Mouse (Mus musculus) limb, embryonic 12.5 days (tissue): Measurements from ENCODE around the gene Pkhd1. TPM values are rescaled to one million over a fixed set of nuclear protein-coding genes. Genes with fewer than 3 reads are reported as not detected.

ENCODE experiments used
- ATAC-seq: fragments of 200-750 bp; cut with Nextera tagmentation; 2 replicates; pipeline ENCODE4 v1.8.0; 2017; ENCODE audit warnings: low read depth, moderate TSS enrichment; ENCODE audit not compliant: insufficient number of reproducible peaks, insufficient read depth, low FRiP score, low TSS enrichment
- H3K27ac ChIP-seq: fragments of 300-500 bp; sonication (generic); 2 replicates; pipeline ENCODE4 v1.5.1; 2016; ENCODE audit warnings: mild to moderate bottlenecking, moderate library complexity
- H3K27me3 ChIP-seq: fragments of 300-500 bp; sonication (generic); 2 replicates; pipeline ENCODE4 v1.6.1; 2016; ENCODE audit warnings: mild to moderate bottlenecking, moderate library complexity
- H3K36me3 ChIP-seq: fragments of 300-500 bp; sonication (generic); 2 replicates; pipeline ENCODE4 v1.6.1; 2016; ENCODE audit warnings: mild to moderate bottlenecking, moderate library complexity
- H3K4me1 ChIP-seq: fragments of 300-500 bp; sonication (generic); replicated peaks from 2 replicates; pipeline ENCODE4 v1.6.1; 2016
- H3K4me2 ChIP-seq: fragments of 300-500 bp; sonication (generic); 2 replicates; pipeline ENCODE4 v1.6.1; 2016; ENCODE audit warnings: mild to moderate bottlenecking, moderate library complexity
- H3K4me3 ChIP-seq: fragments of 300-500 bp; sonication (generic); replicated peaks from 2 replicates; pipeline ENCODE4 v1.5.1; 2016; ENCODE audit warnings: mild to moderate bottlenecking
- H3K9ac ChIP-seq: fragments of 300-500 bp; sonication (generic); replicated peaks from 2 replicates; pipeline ENCODE4 v1.6.1; 2016; ENCODE audit warnings: mild to moderate bottlenecking, moderate library complexity
- H3K9me3 ChIP-seq: fragments of 300-500 bp; sonication (generic); 2 replicates; pipeline ENCODE4 v1.6.1; 2016; ENCODE audit warnings: mild to moderate bottlenecking, moderate library complexity
- WGBS: fragments of 180-500 bp; shearing (Covaris S2); methylation state at CpG from one replicate; pipeline ENCODE4 v1.1.7; 2016; 5-methylcytosine and 5-hydroxymethylcytosine counted together
- polyA plus RNA-seq: library from polyadenylated mRNA; unstranded; fragments of >200 nt; fragmentation: Nextera tagmentation; extraction: Ambion mirVana; gene quantifications from 2 replicates; pipeline ENCODE4 v1.2.1, GENCODE M21; 2016

Gene Pkhd1
- polyA plus RNA-seq, 1 experiment from 2014 or later, result 0.11 TPM

- no peak overlapping the region for H3K27ac ChIP-seq
- no peak for ATAC-seq
- H3K4me3 ChIP-seq, result no peak overlapping the region
- 70% methylated on average over 12 of the region's 12 CpGs for WGBS
- H3K9me3 ChIP-seq, result no peaks in the 10 kb centered on the region
- H3K9ac ChIP-seq, result no peak overlapping the region
- no peaks in the 10 kb centered on the region for H3K4me1 ChIP-seq
- no peaks in the 10 kb centered on the region for H3K36me3 ChIP-seq
- H3K4me2 ChIP-seq, result no peak overlapping the region
- no peaks in the 10 kb centered on the region for H3K27me3 ChIP-seq
Measured at GRCm38 (mm10) chr1:20428370-20429055, 189.4 kb downstream of the Pkhd1 start.

- ATAC-seq, result no peak
- no peak overlapping the region for H3K4me3 ChIP-seq
- no peaks in the 10 kb centered on the region for H3K9me3 ChIP-seq
- no peak overlapping the region for H3K9ac ChIP-seq
- 71% methylated on average over 5 of the region's 5 CpGs for WGBS
- H3K36me3 ChIP-seq, result no peaks in the 10 kb centered on the region
- no peak overlapping the region for H3K4me2 ChIP-seq
- no peaks in the 10 kb centered on the region for H3K27me3 ChIP-seq
- no peak overlapping the region for H3K27ac ChIP-seq
- peaks cover 5% of the 10 kb centered on the region for H3K4me1 ChIP-seq
Measured at GRCm38 (mm10) chr1:20409411-20409967, 208.4 kb downstream of the Pkhd1 start.

- H3K27ac ChIP-seq, result no peak overlapping the region
- 47% methylated on average over 4 of the region's 4 CpGs for WGBS
- H3K9me3 ChIP-seq, result no peaks in the 10 kb centered on the region
- ATAC-seq, result no peak
- no peaks in the 10 kb centered on the region for H3K4me1 ChIP-seq
- H3K27me3 ChIP-seq, result no peaks in the 10 kb centered on the region
- H3K4me2 ChIP-seq, result no peak overlapping the region
- H3K9ac ChIP-seq, result no peak overlapping the region
- H3K4me3 ChIP-seq, result no peak overlapping the region
- no peaks in the 10 kb centered on the region for H3K36me3 ChIP-seq
Measured at GRCm38 (mm10) chr1:20398319-20398718, 219.5 kb downstream of the Pkhd1 start.

GRCm38 (mm10) chr1:20364437-20364836, 253.4 kb downstream of the Pkhd1 start:
- Histone ChIP-seq H3K36me3 (no peaks in the 10 kb centered on the region), H3K9ac (no peak overlapping the region), H3K27me3 (no peaks in the 10 kb centered on the region), H3K4me1 (no peaks in the 10 kb centered on the region), H3K4me3 (no peak overlapping the region), H3K4me2 (no peak overlapping the region), H3K9me3 (no peaks in the 10 kb centered on the region), H3K27ac (no peak overlapping the region)
- WGBS, result 88% methylated on average over 1 of the region's 1 CpGs
- no peak for ATAC-seq

GRCm38 (mm10) chr1:20344651-20345050, 273.2 kb downstream of the Pkhd1 start:
- no peaks in the 10 kb centered on the region for H3K27me3 ChIP-seq
- no peaks in the 10 kb centered on the region for H3K36me3 ChIP-seq
- no peaks in the 10 kb centered on the region for H3K9me3 ChIP-seq
- no peaks in the 10 kb centered on the region for H3K4me1 ChIP-seq
- H3K27ac ChIP-seq, result no peak overlapping the region
- H3K4me2 ChIP-seq, result no peak overlapping the region
- no peak for ATAC-seq
- WGBS, result 61% methylated on average over 3 of the region's 3 CpGs
- no peak overlapping the region for H3K9ac ChIP-seq
- no peak overlapping the region for H3K4me3 ChIP-seq

GRCm38 (mm10) chr1:20311485-20311884, 306.4 kb downstream of the Pkhd1 start:
- Histone ChIP-seq H3K4me1 (no peaks in the 10 kb centered on the region), H3K27ac (no peak overlapping the region), H3K27me3 (no peaks in the 10 kb centered on the region), H3K4me2 (no peak overlapping the region), H3K4me3 (no peak overlapping the region), H3K9me3 (no peaks in the 10 kb centered on the region), H3K9ac (no peak overlapping the region), H3K36me3 (no peaks in the 10 kb centered on the region)
- 0 out of 2 replicates have a peak, but pooled peaks have one; percentile 79 for ATAC-seq
- 5% methylated on average over 2 of the region's 2 CpGs for WGBS

GRCm38 (mm10) chr1:20310925-20311324, 306.9 kb downstream of the Pkhd1 start:
- 62% methylated on average over 6 of the region's 6 CpGs for WGBS
- Histone ChIP-seq H3K36me3 (no peaks in the 10 kb centered on the region), H3K9ac (no peak overlapping the region), H3K4me1 (no peaks in the 10 kb centered on the region), H3K27ac (no peak overlapping the region), H3K4me3 (no peak overlapping the region), H3K27me3 (no peaks in the 10 kb centered on the region), H3K9me3 (no peaks in the 10 kb centered on the region), H3K4me2 (no peak overlapping the region)
- ATAC-seq, result 0 out of 2 replicates have a peak, but pooled peaks have one; percentile 31

- Histone ChIP-seq H3K27ac (no peak overlapping the region), H3K4me2 (no peak overlapping the region), H3K9me3 (no peaks in the 10 kb centered on the region), H3K4me3 (no peak overlapping the region), H3K27me3 (no peaks in the 10 kb centered on the region), H3K9ac (no peak overlapping the region), H3K4me1 (no peaks in the 10 kb centered on the region), H3K36me3 (no peaks in the 10 kb centered on the region)
- 61% methylated on average over 3 of the region's 3 CpGs for WGBS
- no peak for ATAC-seq
Measured at GRCm38 (mm10) chr1:20306116-20306515, 311.7 kb downstream of the Pkhd1 start.

- no peak for ATAC-seq
- Histone ChIP-seq H3K9ac (no peak overlapping the region), H3K4me1 (no peaks in the 10 kb centered on the region), H3K4me2 (no peak overlapping the region), H3K27me3 (no peaks in the 10 kb centered on the region), H3K36me3 (no peaks in the 10 kb centered on the region), H3K4me3 (no peak overlapping the region), H3K9me3 (no peaks in the 10 kb centered on the region), H3K27ac (no peak overlapping the region)
- 66% methylated on average over 6 of the region's 6 CpGs for WGBS
Measured at GRCm38 (mm10) chr1:20302943-20303578, 314.8 kb downstream of the Pkhd1 start.

GRCm38 (mm10) chr1:20302187-20302942, 315.5 kb downstream of the Pkhd1 start:
- Histone ChIP-seq H3K27me3 (no peaks in the 10 kb centered on the region), H3K9ac (no peak overlapping the region), H3K4me2 (no peak overlapping the region), H3K4me1 (no peaks in the 10 kb centered on the region), H3K4me3 (no peak overlapping the region), H3K27ac (no peak overlapping the region), H3K36me3 (no peaks in the 10 kb centered on the region), H3K9me3 (no peaks in the 10 kb centered on the region)
- 66% methylated on average over 8 of the region's 8 CpGs for WGBS
- ATAC-seq, result no peak

- no peak for ATAC-seq
- WGBS, result 87% methylated on average over 3 of the region's 3 CpGs
- H3K27me3 ChIP-seq, result no peaks in the 10 kb centered on the region
Measured at GRCm38 (mm10) chr1:20301631-20302030, 316.2 kb downstream of the Pkhd1 start.

More at GRCm38 (mm10) chr1:20301631-20302030, 316.2 kb downstream of the Pkhd1 start:
- no peaks in the 10 kb centered on the region for H3K9me3 ChIP-seq
- no peaks in the 10 kb centered on the region for H3K4me1 ChIP-seq
- H3K4me3 ChIP-seq, result no peak overlapping the region
- no peak overlapping the region for H3K9ac ChIP-seq
- H3K27ac ChIP-seq, result no peak overlapping the region
- H3K4me2 ChIP-seq, result no peak overlapping the region
- H3K36me3 ChIP-seq, result no peaks in the 10 kb centered on the region
